Mouse (Mus musculus) right cerebral cortex, adult 18-20 months (tissue): ENCODE results near the gene Sept8.

ENCODE experiments used
- DNase-seq: peaks from one replicate; pipeline ENCODE4 v3.0.0; 2022; ENCODE audit warnings: mixed read lengths

Sept8 gene

GRCm38 (mm10) chr11:53519207-53520121 is at the start of gene Sept8:
Sept8 (plus strand) TSS chr11:53519257.
- peak; percentile 66 for DNase-seq

- DNase-seq: no peak
Measured at GRCm38 (mm10) chr11:53469294-53469967, 49.6 kb upstream of the Sept8 start.

GRCm38 (mm10) chr11:53469968-53470695 is 48.9 kb upstream of the Sept8 start, which contains the start of gene Gm9837:
Gm9837 (minus strand) TSS chr11:53470479.
- DNase-seq: peak; percentile 94

GRCm38 (mm10) chr11:53472709-53473108 is 46.3 kb upstream of the Sept8 start:
- DNase-seq: no peak

GRCm38 (mm10) chr11:53475620-53476019 is 43.4 kb upstream of the Sept8 start:
- peak; percentile 29 for DNase-seq

GRCm38 (mm10) chr11:53477833-53478232 is 41.2 kb upstream of the Sept8 start:
- DNase-seq: no peak

- DNase-seq: no peak
Measured at GRCm38 (mm10) chr11:53478383-53479170, 40.5 kb upstream of the Sept8 start.

- no peak for DNase-seq
Measured at GRCm38 (mm10) chr11:53479171-53479782, 39.8 kb upstream of the Sept8 start.

GRCm38 (mm10) chr11:53479783-53480301 is 39.2 kb upstream of the Sept8 start, which contains the start of the genes Gm9945 and Sowaha:
Gm9945 (plus strand) TSS chr11:53480166.
Sowaha (minus strand) TSS chr11:53480274.
- DNase-seq: peak; percentile 83

- no peak for DNase-seq
Measured at GRCm38 (mm10) chr11:53481088-53481730, 37.8 kb upstream of the Sept8 start.

GRCm38 (mm10) chr11:53483159-53483891 is 35.7 kb upstream of the Sept8 start:
- no peak for DNase-seq

GRCm38 (mm10) chr11:53485719-53486118 is 33.3 kb upstream of the Sept8 start:
- no peak for DNase-seq

GRCm38 (mm10) chr11:53486351-53486750 is 32.7 kb upstream of the Sept8 start:
- no peak for DNase-seq

- DNase-seq: peak; percentile 58
Measured at GRCm38 (mm10) chr11:53486822-53487594, 32.0 kb upstream of the Sept8 start.

GRCm38 (mm10) chr11:53489007-53489406 is 30.1 kb upstream of the Sept8 start:
- no peak for DNase-seq

GRCm38 (mm10) chr11:53489421-53489820 is 29.6 kb upstream of the Sept8 start:
- no peak for DNase-seq

GRCm38 (mm10) chr11:53491954-53492401 is 27.1 kb upstream of the Sept8 start:
- DNase-seq: peak; percentile 46

GRCm38 (mm10) chr11:53493243-53493955 is 25.7 kb upstream of the Sept8 start:
- no peak for DNase-seq

GRCm38 (mm10) chr11:53495417-53495816 is 23.6 kb upstream of the Sept8 start:
- no peak for DNase-seq
